Mouse (Mus musculus) kidney, postnatal 0 days (tissue): ENCODE results near the gene Pbrm1. TPM values are rescaled to one million over a fixed set of nuclear protein-coding genes. Genes with fewer than 3 reads are reported as not detected.

ENCODE experiments used
- ATAC-seq: fragments of 200-750 bp; cut with Nextera tagmentation; replicated peaks from 2 replicates; pipeline ENCODE4 v1.8.0; 2017; ENCODE audit warnings: low read depth, moderate number of reproducible peaks, moderate TSS enrichment, moderate library complexity; ENCODE audit not compliant: low FRiP score
- DNase-seq: peaks from one replicate; pipeline ENCODE4 v3.0.0-alpha.2; 2016; ENCODE audit warnings: low spot score
- H3K27ac ChIP-seq: fragments of 300-500 bp; sonication (generic); 2 replicates; pipeline ENCODE4 v1.5.1; 2014; ENCODE audit warnings: mild to moderate bottlenecking
- H3K27me3 ChIP-seq: fragments of 300-500 bp; sonication (generic); 2 replicates; pipeline ENCODE4 v1.6.1; 2014; ENCODE audit warnings: low read length, mixed read lengths; ENCODE audit not compliant: insufficient read depth
- H3K36me3 ChIP-seq: fragments of 300-500 bp; sonication (generic); 2 replicates; pipeline ENCODE4 v1.6.1; 2014; ENCODE audit warnings: low read length, mixed read lengths; ENCODE audit not compliant: insufficient read depth
- H3K4me1 ChIP-seq: fragments of 300-500 bp; sonication (generic); replicated peaks from 2 replicates; pipeline ENCODE4 v1.6.1; 2014; ENCODE audit warnings: antibody characterized with exemption, low read length, mixed read lengths; ENCODE audit not compliant: insufficient read depth
- H3K4me2 ChIP-seq: fragments of 300-500 bp; sonication (generic); 2 replicates; pipeline ENCODE4 v1.6.1; 2014; ENCODE audit warnings: mild to moderate bottlenecking, low read length, moderate library complexity, mixed read lengths
- H3K4me3 ChIP-seq: fragments of 300-500 bp; sonication (generic); replicated peaks from 2 replicates; pipeline ENCODE4 v1.5.1; 2014; ENCODE audit warnings: low read depth, low read length
- H3K9ac ChIP-seq: fragments of 300-500 bp; sonication (generic); 2 replicates; pipeline ENCODE4 v1.6.1; 2014; ENCODE audit warnings: low read depth, low read length
- H3K9me3 ChIP-seq: fragments of 300-500 bp; sonication (generic); replicated peaks from 2 replicates; pipeline ENCODE4 v1.6.1; 2016; ENCODE audit warnings: low read length, inconsistent platforms, mixed read lengths
- CTCF ChIP-seq: IDR thresholded peaks from 2 replicates; pipeline ENCODE4 v1.5.1; 2016; ENCODE audit warnings: antibody characterized with exemption, low read depth, mild to moderate bottlenecking, moderate library complexity
- WGBS: fragments of 180-500 bp; shearing (Covaris S2); extraction: QIAGEN DNeasy Blood & Tissue Kit; methylation state at CpG from one replicate; pipeline ENCODE4 v1.1.7; 2014; 5-methylcytosine and 5-hydroxymethylcytosine counted together
- polyA plus RNA-seq: library from polyadenylated mRNA; unstranded; fragments of >200 nt; fragmentation: Nextera tagmentation; extraction: Ambion mirVana; gene quantifications from 2 replicates; pipeline ENCODE4 v1.2.1, GENCODE M21; 2015

Gene Pbrm1
- polyA plus RNA-seq, 1 experiment from 2014 or later: 67.3 TPM

GRCm38 (mm10) chr14:31001307-31002205 lies 17.4 kb upstream of the Pbrm1 start, which contains the start of the genes Glt8d1 and Spcs1:
TSS of gene Glt8d1 (plus strand) at chr14:31001400.
TSS of gene Spcs1 (minus strand) at chr14:31001672.
- H3K4me1 ChIP-seq: 0 out of 2 replicates have a peak, but pooled peaks cover 6% of the 10 kb centered on the region
- peak; percentile 93 for ATAC-seq
- WGBS: under 1% methylated on average over 83 of the region's 84 CpGs
- H3K9ac ChIP-seq: peak within 1 kb of the TSS; percentile 86
- DNase-seq: peak; percentile 89
- peak within 1 kb of the TSS; percentile 93 for H3K4me3 ChIP-seq
- H3K27me3 ChIP-seq: no peaks in the 10 kb centered on the region
- H3K4me2 ChIP-seq: peak within 1 kb of the TSS; percentile 78
- peaks cover 5% of the 10 kb centered on the region; the same call in 1 of the 2 replicates for H3K36me3 ChIP-seq
- no peak for TF ChIP-seq CTCF
- peak within 1 kb of the TSS; percentile 96 for H3K27ac ChIP-seq
- no peaks in the 10 kb centered on the region for H3K9me3 ChIP-seq

- Histone ChIP-seq H3K4me1 (0 out of 2 replicates have a peak, but pooled peaks cover 6% of the 10 kb centered on the region), H3K36me3 (0 out of 2 replicates have a peak, but pooled peaks cover 2% of the 10 kb centered on the region), H3K27ac (no peak overlapping the region), H3K4me3 (no peak overlapping the region), H3K27me3 (no peaks in the 10 kb centered on the region), H3K9ac (no peak overlapping the region), H3K4me2 (no peak overlapping the region), H3K9me3 (no peaks in the 10 kb centered on the region)
- WGBS: 87% methylated on average over 2 of the region's 2 CpGs
- ATAC-seq (no peak), DNase-seq (no peak)
- TF ChIP-seq CTCF: no peak
Measured at GRCm38 (mm10) chr14:31004527-31004926, 14.4 kb upstream of the Pbrm1 start.

- no peak overlapping the region for H3K9ac ChIP-seq
- ATAC-seq (no peak), DNase-seq (no peak)
- H3K27me3 ChIP-seq: no peaks in the 10 kb centered on the region
- TF ChIP-seq CTCF: no peak
- H3K4me2 ChIP-seq: no peak overlapping the region
- WGBS: 80% methylated on average over 5 of the region's 5 CpGs
- no peak overlapping the region for H3K4me3 ChIP-seq
- H3K9me3 ChIP-seq: no peaks in the 10 kb centered on the region
- H3K27ac ChIP-seq: no peak overlapping the region
- H3K36me3 ChIP-seq: peaks cover 19% of the 10 kb centered on the region; the same call in 1 of the 2 replicates
- H3K4me1 ChIP-seq: 0 out of 2 replicates have a peak, but pooled peaks cover 6% of the 10 kb centered on the region
Measured at GRCm38 (mm10) chr14:31006779-31007178, 12.2 kb upstream of the Pbrm1 start.

- H3K9me3 ChIP-seq: no peaks in the 10 kb centered on the region
- H3K27me3 ChIP-seq: no peaks in the 10 kb centered on the region
- no peak for TF ChIP-seq CTCF
- H3K27ac ChIP-seq: no peak overlapping the region
- peaks cover 59% of the 10 kb centered on the region for H3K36me3 ChIP-seq
- ATAC-seq (no peak), DNase-seq (no peak)
- H3K4me3 ChIP-seq: no peak overlapping the region
- H3K4me2 ChIP-seq: no peak overlapping the region
- WGBS: 97% methylated on average over 3 of the region's 3 CpGs
- H3K4me1 ChIP-seq: no peaks in the 10 kb centered on the region
- no peak overlapping the region for H3K9ac ChIP-seq
Measured at GRCm38 (mm10) chr14:31011588-31011987, 7.3 kb upstream of the Pbrm1 start.

GRCm38 (mm10) chr14:31013928-31014327 lies 5.0 kb upstream of the Pbrm1 start:
- no peak for DNase-seq
- H3K9me3 ChIP-seq: no peaks in the 10 kb centered on the region
- H3K27me3 ChIP-seq: no peaks in the 10 kb centered on the region
- no peak overlapping the region for H3K4me3 ChIP-seq
- H3K4me1 ChIP-seq: 0 out of 2 replicates have a peak, but pooled peaks cover 7% of the 10 kb centered on the region
- no peak overlapping the region for H3K4me2 ChIP-seq
- 94% methylated on average over 2 of the region's 2 CpGs for WGBS
- no peak for ATAC-seq
- no peak for TF ChIP-seq CTCF
- no peak overlapping the region for H3K27ac ChIP-seq
- H3K36me3 ChIP-seq: peaks cover 61% of the 10 kb centered on the region
- no peak overlapping the region for H3K9ac ChIP-seq

- Histone ChIP-seq H3K4me1 (0 out of 2 replicates have a peak, but pooled peaks cover 7% of the 10 kb centered on the region), H3K9me3 (no peaks in the 10 kb centered on the region), H3K27ac (no peak overlapping the region), H3K4me3 (no peak overlapping the region), H3K27me3 (no peaks in the 10 kb centered on the region), H3K9ac (no peak overlapping the region), H3K36me3 (peaks cover 49% of the 10 kb centered on the region), H3K4me2 (no peak overlapping the region)
- WGBS: 88% methylated on average over 1 of the region's 1 CpGs
- DNase-seq: no peak
- TF ChIP-seq CTCF: no peak
- no peak for ATAC-seq
Measured at GRCm38 (mm10) chr14:31016063-31016462, 2.9 kb upstream of the Pbrm1 start.
